ENCODE assay signal across 9 mouse cellular contexts in the genomic region with DNA sequence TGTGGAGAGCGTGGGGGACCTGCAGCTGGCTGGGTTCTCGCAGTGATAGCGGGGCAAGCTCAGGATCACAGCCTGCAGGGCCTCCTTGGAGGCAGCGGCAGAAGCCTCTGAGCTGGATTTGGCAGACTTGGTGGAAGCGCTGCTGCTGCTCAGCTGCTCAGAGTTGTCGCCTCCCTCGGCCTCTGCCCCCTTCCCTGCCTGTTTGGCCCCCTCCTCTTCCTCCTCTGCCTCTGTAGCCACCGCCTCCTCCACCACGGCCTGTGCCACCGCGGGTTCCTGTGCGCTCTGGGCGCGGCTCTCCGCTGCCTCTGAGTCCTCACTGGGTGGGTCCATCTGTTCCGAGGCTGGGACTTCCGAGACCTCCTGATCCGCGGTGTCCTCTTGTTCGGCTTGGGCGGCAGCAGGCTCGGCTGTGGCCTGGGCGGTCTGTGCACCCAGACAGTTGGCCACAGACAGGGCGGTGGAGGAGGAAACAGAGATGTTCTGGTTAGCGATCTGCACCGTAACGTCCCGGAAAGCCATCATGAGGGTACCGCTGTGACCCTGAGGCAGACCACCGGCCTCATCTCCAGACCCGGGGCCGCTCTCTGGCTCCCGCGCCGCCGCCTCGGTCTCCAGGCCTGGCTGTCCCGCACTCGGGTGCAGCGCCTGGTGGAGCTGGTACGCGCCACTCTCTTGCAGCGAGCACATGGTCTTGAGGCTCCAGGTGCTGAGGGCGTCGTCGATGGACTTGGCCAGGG.
DNase-seq lines count a peak whose midpoint lies in the region; ATAC-seq and TF ChIP-seq lines count a peak whose summit lies in the region.
"Had no signal": no experiment of that assay in that cellular context is flagged by ENCODE, and none has a peak within 500 bp of the region (broad histone marks: within the 10 kb centered on the region; RNA-seq: fewer than 3 reads in every experiment).

No protein-coding gene starts in this region.

- H3K4me1 ChIP-seq in intestine, embryonic 14.5 days (replicated peaks; ENCODE audit: control insufficient read depth, insufficient read depth, low read length): no peaks in the 10 kb centered on the region
- H3K4me1 ChIP-seq in intestine, postnatal 0 days (replicated peaks; ENCODE audit: control insufficient read depth, insufficient read depth, low read length): no peaks in the 10 kb centered on the region
- no peaks in the 10 kb centered on the region for H3K4me1 ChIP-seq in brown adipose tissue, adult 24 weeks (ENCODE audit: control insufficient read depth, insufficient read depth, insufficient read length, low read length)
- H3K4me1 ChIP-seq in heart, embryonic 14.5 days (ENCODE audit: control insufficient read depth in 2 of 2, insufficient read depth in 2 of 2, low read length in 2 of 2): 0 out of 4 replicates have a peak, but pooled peaks cover 0 to 3% of the 10 kb centered on the region in 2 experiments
- peaks cover 15% of the 10 kb centered on the region for H3K4me1 ChIP-seq in midbrain, embryonic 13.5 days (replicated peaks)

- ATAC-seq in intestine, embryonic 14.5 days (replicated peaks; ENCODE audit: low FRiP score, low TSS enrichment, low read depth): no peak
- no peak for ATAC-seq in intestine, postnatal 0 days
- ATAC-seq in heart, embryonic 14.5 days (ENCODE audit: insufficient number of reproducible peaks, insufficient read depth, low FRiP score, low read depth): no peak
- ATAC-seq in midbrain, embryonic 13.5 days: 0 out of 2 replicates have a peak, but pooled peaks have one; percentile 31

- no peaks in the 10 kb centered on the region for H3K36me3 ChIP-seq in intestine, embryonic 14.5 days (ENCODE audit: control insufficient read depth, insufficient read depth, low read length)
- no peaks in the 10 kb centered on the region for H3K36me3 ChIP-seq in intestine, postnatal 0 days (ENCODE audit: control insufficient read depth, insufficient read depth)
- H3K36me3 ChIP-seq in heart, embryonic 14.5 days (ENCODE audit: control insufficient read depth, insufficient read depth, low read length): no peaks in the 10 kb centered on the region
- H3K36me3 ChIP-seq in midbrain, embryonic 13.5 days: no peaks in the 10 kb centered on the region

- no peaks in the 10 kb centered on the region for H3K9me3 ChIP-seq in intestine, embryonic 14.5 days (ENCODE audit: control insufficient read depth, low read length)
- H3K9me3 ChIP-seq in intestine, postnatal 0 days (ENCODE audit: control insufficient read depth): no peaks in the 10 kb centered on the region
- H3K9me3 ChIP-seq in heart, embryonic 14.5 days (ENCODE audit: control insufficient read depth, low read length): no peaks in the 10 kb centered on the region
- H3K9me3 ChIP-seq in midbrain, embryonic 13.5 days: no peaks in the 10 kb centered on the region

- no peak overlapping the region for H3K27ac ChIP-seq in intestine, embryonic 14.5 days (ENCODE audit: low read depth)
- no peak overlapping the region for H3K27ac ChIP-seq in intestine, postnatal 0 days (ENCODE audit: low read depth, low read length)
- peak overlapping the region; percentile 46; the same call in 1 of the 2 replicates for H3K27ac ChIP-seq in brown adipose tissue, adult 24 weeks (replicated peaks; ENCODE audit: low read depth, low read length)
- no peak overlapping the region for H3K27ac ChIP-seq in heart, embryonic 14.5 days (replicated peaks in 1 of 2; ENCODE audit: control insufficient read depth in 1 of 2, insufficient read depth in 1 of 2, low read depth in 2 of 2, low read length in 2 of 2)
- H3K27ac ChIP-seq in midbrain, embryonic 13.5 days: no peak overlapping the region

- peak overlapping the region; percentile 37 for H3K4me2 ChIP-seq in intestine, embryonic 14.5 days (ENCODE audit: low read length)
- no peak overlapping the region for H3K4me2 ChIP-seq in intestine, postnatal 0 days (replicated peaks; ENCODE audit: low read depth)
- peak overlapping the region; percentile 37 for H3K4me2 ChIP-seq in heart, embryonic 14.5 days (ENCODE audit: low read length)
- H3K4me2 ChIP-seq in midbrain, embryonic 13.5 days (replicated peaks): peak overlapping the region; percentile 47

- TF ChIP-seq CTCF in intestine, postnatal 0 days (IDR thresholded peaks at IDR 0.05; ENCODE audit: low read depth): no peak

- H3K27me3 ChIP-seq in intestine, embryonic 14.5 days (replicated peaks; ENCODE audit: control insufficient read depth, insufficient read depth, low read length): peaks cover 52% of the 10 kb centered on the region
- peaks cover 19% of the 10 kb centered on the region for H3K27me3 ChIP-seq in intestine, postnatal 0 days (replicated peaks; ENCODE audit: control insufficient read depth, insufficient read depth, low read length)
- peaks cover 66% of the 10 kb centered on the region for H3K27me3 ChIP-seq in heart, embryonic 14.5 days (ENCODE audit: control insufficient read depth, insufficient read depth, low read length)
- peaks cover 48% of the 10 kb centered on the region for H3K27me3 ChIP-seq in midbrain, embryonic 13.5 days

- peak; percentile 52 for DNase-seq in intestine, embryonic 14.5 days (ENCODE audit: low spot score)
- DNase-seq in left cerebral cortex, adult 18-20 months (ENCODE audit: low spot score in 2 of 2): no peak
- DNase-seq in left cerebral cortex, adult 9 months (ENCODE audit: low spot score in 2 of 2): no peak
- no peak for DNase-seq in lung, postnatal 36 days
- DNase-seq: cerebellum, adult 11-12 months had no signal

- peak overlapping the region; percentile 17 for H3K4me3 ChIP-seq in intestine, embryonic 14.5 days (ENCODE audit: low read depth, low read length)
- H3K4me3 ChIP-seq in intestine, postnatal 0 days (ENCODE audit: low read depth, low read length): no peak overlapping the region
- H3K4me3 ChIP-seq in brown adipose tissue, adult 24 weeks (ENCODE audit: insufficient read depth, low read depth, low read length): peak overlapping the region; percentile 16
- peak overlapping the region in 1 of 2 experiments; percentile 7; a peak in 1 of 4 replicates for H3K4me3 ChIP-seq in heart, embryonic 14.5 days (ENCODE audit: control insufficient read depth in 1 of 2, insufficient read depth in 1 of 2, low read depth in 1 of 2, low read length in 2 of 2)
- peak overlapping the region; percentile 21 for H3K4me3 ChIP-seq in midbrain, embryonic 13.5 days (replicated peaks)

- 2% methylated on average over 46 of the region's 46 CpGs for WGBS in intestine, embryonic 14.5 days
- WGBS in intestine, postnatal 0 days: 3% methylated on average over 45 of the region's 46 CpGs
- WGBS in heart, embryonic 14.5 days: 2% methylated on average over 45 of the region's 46 CpGs
- WGBS in midbrain, embryonic 13.5 days: 1% methylated on average over 45 of the region's 46 CpGs

- no peak overlapping the region for H3K9ac ChIP-seq in intestine, embryonic 14.5 days (ENCODE audit: low read length)
- H3K9ac ChIP-seq in intestine, postnatal 0 days (ENCODE audit: low read depth, low read length): no peak overlapping the region
- no peak overlapping the region for H3K9ac ChIP-seq in heart, embryonic 14.5 days (ENCODE audit: low read length)
- no peak overlapping the region for H3K9ac ChIP-seq in midbrain, embryonic 13.5 days (replicated peaks)
